Mouse (Mus musculus) thymus, postnatal 4 days (tissue): Measurements from ENCODE around the gene Ube2r2.
A peak's percentile ranks its signal among the peaks of the same experiment; 100 is the strongest.

ENCODE experiments used
- DNase-seq: peaks from one replicate; pipeline ENCODE4 v3.0.0; 2021

The Ube2r2 gene

DNA sequence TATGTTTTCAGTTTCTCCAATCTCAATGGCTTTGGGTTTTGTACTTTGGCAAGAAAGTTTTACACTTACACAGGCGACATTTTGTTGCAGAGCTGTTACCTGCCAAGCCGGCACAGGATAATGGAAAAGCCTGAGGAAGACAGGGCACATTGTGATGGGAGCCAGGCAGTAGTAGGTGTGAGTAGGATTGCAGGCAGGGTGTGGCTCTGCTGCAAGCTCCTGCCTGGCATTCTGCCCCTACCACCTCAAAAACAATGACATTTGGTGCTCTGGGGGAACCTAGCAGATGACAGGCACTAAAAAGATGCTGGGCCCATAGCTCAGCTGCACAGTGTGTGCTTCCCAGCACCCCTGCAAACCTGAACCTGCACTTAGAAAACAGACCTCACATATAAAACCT lies 54.3 kb downstream of the Ube2r2 start:
- no peak for DNase-seq

DNA sequence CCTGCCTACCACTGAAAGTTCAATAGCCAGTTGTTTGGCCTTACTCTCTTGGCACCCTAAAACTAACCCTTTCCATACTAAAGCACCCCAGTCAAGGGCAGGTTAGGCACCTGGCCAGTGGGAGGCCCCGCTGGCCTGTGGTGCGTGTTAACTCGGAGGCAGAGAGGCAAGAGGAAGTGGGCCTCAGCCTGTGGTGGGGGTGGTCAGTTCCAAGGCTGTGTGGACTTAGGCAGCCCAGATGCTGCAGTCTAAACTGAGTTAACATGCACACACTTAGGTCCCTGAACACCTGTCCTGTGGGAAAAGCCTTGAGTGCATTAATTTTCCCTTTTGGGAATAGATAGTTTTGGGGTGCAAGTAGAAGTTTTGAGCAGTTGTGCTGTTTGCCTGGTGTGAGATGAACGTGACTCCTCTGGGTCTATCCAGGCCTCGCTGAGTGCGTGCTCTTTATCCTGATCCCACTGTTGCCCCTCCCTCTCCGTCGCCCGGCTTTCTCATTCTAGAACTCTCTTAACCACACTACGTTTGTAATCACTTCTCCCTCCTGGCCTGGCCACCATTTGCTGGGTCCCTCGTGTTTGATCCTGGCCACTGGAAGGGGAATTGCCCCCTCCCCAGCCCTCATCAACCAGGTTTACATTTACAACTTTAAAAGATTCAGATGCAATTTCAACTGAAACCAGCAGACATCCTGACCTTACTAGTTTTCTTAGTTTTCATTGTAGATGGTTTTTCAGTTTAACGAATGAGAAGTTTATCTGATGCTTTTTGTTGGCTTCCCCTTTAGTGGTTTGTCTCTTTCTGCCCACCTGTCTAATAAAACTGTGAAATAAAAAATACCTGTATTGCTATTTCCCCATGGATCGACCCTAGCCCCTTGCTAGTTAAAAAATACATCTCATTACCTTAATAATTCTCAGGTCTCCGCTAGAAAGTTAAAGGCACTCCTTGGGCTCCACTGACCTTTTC lies 57.3 kb downstream of the Ube2r2 start:
- DNase-seq, result no peak

DNA sequence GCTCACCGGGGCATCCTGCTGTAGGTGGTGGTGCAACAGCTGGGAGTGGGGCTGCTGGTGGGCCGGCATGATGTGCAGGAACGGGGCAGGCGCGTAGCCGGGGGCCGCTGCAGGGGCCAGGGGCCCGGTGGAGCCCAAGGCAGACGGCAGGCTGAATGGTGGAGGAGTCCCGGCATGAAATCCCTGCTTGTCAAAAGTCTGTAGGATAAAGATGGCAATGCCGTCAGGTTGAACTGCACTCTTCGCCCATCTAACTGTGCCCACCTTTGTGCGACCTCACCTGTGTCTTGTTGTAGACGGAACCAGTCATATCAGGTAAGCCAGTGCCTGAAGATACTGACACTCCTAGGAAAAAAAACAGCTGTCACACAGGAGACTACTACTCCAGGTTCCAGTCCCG lies 59.8 kb downstream of the Ube2r2 start:
- DNase-seq, result no peak

DNA sequence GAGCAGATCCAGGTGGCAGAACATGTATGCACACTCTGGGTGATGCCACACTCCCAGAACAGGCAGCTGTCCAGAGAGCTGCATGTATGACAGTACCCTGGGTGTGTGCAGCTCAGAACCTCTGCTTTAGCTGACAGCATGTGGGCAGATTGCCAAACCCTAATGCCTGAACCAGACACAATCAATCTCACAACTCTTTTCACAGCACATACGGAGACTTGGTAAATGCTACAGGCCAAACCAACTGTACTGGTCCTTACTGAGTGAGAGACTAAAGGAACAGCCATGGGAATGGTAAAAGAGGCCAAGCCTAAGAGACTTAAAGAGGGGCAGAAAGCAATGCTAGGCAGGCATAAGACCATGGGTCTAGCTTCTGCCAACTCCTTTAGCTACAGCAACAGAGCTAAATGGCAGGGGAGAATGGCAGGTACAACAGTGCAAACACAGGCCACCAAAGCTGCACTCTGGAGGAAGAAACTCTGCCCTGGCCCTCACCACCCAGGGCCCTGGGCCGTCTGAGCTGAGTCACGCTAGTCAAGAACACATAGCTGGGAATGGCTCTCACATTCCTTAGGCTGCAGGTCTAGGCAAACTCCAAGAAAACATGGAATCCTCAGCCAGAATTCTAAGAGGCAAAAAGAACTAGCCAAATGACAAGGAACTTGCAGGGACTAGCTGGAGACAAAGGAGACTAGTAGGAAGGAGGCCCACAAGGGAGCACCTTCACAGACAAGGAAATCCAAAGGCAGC lies 61.5 kb downstream of the Ube2r2 start:
- no peak for DNase-seq

DNA sequence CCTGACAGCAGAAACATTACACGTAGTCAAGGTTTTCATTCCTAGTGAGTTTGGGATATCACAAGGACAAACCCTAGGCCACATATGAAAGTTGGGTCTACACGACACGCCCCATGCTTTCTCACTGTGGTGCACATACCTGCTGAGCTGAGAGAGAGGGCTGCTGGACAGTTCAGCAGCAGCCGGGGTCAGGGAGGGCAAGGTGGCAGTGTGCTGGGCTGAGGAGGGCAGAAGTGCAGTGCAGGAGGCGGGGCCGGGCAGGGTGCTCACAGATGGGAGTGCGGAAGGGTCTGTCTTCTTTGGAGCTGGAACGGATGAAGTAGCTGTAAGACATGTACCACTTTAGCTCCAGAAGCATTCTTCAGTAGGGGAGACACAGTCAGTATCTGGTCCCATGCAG lies 66.6 kb downstream of the Ube2r2 start:
- no peak for DNase-seq

DNA sequence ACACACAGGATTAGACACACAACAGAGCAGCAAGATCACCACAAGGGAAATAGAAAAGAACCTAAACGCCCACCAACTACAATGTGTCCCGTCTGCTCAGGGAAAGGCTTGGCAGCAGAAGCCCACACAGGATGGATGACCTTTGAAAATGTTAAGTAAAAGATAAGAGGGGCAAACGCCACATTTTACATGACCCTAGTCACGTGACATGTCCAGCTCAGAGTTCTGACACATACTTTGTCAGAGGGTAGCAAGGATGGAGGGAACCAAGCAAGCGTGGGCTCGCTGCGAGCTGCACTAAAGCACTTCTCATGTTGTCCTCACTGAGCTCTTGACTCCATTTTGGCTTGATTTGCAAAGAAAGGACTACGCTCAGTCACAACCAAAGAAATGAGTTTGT lies 70.2 kb downstream of the Ube2r2 start:
- DNase-seq, result no peak

DNA sequence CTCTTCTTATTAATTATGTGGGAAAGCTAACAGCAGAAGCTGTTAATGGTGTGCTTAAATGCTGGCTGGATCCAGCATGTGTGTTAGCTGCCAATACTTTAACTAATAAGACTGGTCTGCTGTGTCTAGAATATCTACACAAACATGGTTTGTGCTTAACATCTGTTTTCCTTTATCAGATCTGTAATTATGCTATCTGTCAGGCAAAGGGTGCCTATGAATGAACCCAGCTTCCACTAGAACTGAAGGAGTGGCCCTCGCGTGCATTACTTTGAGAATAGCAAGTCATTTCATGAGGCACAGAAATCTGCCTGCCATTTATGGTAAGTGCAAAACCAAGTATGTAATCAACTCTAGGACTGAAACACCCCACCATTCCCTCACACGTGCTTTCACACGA lies 72.5 kb downstream of the Ube2r2 start:
- no peak for DNase-seq

DNA sequence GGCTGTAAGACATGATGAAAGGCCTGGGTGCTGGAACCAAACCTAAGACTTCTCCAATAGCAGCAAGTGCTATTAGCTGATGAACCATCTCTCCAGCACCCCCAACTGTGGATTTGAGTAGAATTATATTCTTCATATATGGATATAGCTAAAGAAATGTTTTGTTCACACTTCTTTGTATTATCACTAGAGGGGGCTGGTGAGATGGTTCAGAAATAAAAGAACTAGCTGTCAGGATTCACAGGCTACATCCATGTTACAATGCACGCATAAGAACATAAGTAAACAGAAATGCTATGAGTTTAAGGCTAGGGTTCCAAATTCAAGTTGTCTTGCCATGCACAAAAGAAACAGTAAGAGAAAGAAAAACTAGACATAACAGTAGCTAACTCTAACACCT lies 89.9 kb downstream of the Ube2r2 start:
- DNase-seq, result no peak

DNA sequence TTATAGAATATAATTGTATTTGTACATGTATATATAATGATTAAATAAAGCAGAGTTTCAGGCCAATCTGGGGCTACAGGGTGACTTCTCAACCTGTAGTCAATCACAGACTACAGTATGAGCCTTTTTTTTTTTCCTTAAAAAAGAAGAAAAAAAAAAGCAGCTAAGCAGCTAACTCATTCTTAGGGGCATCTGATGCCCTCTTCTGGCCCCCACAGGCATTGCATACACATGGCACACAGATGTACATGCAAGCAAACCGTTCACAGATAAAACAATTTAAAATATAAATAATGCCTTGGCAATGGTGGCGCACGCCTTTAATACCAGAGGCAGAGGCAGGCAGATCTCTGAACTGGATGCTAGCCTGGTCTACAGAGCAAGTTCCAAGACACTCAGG lies 90.8 kb downstream of the Ube2r2 start:
- peak; percentile 72 for DNase-seq

DNA sequence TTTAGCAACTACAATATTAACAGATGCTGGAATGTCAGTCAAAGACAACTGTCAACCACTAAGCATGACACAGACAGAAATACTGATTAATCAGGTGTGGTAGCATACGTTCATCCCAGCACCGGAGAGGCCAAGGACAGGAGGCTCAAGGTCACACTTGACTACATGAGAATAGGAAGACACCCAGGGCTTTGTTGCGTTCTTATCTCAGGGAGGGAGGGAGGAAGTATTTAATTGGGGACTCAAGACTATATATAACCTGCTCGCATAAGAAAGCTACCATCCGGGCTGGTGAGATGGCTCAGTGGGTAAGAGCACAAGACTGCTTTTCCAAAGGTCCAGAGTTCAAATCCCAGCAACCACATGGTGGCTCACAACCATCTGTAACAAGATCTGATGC lies 100.1 kb downstream of the Ube2r2 start:
- no peak for DNase-seq

DNA sequence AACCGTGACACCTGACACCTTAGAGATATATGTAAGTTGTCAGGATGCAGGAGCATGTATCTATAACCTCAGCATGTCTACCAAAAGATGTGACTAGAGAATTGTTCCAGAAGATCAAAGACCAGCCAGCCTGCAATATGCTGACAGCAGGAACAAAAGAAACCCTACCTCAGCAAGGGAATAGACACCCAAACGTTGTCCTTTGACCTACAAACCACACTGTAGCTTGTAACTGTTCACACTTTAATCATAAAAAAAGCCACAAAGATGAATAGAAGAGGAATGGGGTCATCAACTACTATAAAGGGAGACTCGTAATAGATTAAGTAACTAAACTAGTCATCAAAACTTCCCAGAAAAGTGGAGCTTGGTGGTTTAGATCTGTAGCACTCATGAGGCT lies 105.4 kb downstream of the Ube2r2 start:
- no peak for DNase-seq
